Mouse (Mus musculus) left cerebral cortex, postnatal 14 days (tissue): ENCODE results near the gene Myo10. TPM values are rescaled to one million over a fixed set of nuclear protein-coding genes. Genes with fewer than 3 reads are reported as not detected.

Source experiments
- DNase-seq, 2 experiments: peaks; one replicate each; pipeline ENCODE4 v3.0.0; 2021 to 2022; ENCODE audit warnings: low spot score in 2 of 2, mixed read lengths in 1 of 2
- intact Hi-C: fragments of 180-260 bp; cut with DNase I; formaldehyde crosslinking; loops from one replicate; pipeline ENCODE4 v1.15.1; 2025
- total RNA-seq, 2 experiments: library from RNA; stranded (reverse); gene quantifications; 2 replicates each; pipeline ENCODE4 v1.2.3; 2021

Gene Myo10
- total RNA-seq, 2 experiments from 2014 or later, result 44.0 to 48.1 TPM

GRCm38 (mm10) chr15:25740271-25740670, 117.9 kb downstream of the Myo10 start:
- intact Hi-C loops, result no loop called here

DNA sequence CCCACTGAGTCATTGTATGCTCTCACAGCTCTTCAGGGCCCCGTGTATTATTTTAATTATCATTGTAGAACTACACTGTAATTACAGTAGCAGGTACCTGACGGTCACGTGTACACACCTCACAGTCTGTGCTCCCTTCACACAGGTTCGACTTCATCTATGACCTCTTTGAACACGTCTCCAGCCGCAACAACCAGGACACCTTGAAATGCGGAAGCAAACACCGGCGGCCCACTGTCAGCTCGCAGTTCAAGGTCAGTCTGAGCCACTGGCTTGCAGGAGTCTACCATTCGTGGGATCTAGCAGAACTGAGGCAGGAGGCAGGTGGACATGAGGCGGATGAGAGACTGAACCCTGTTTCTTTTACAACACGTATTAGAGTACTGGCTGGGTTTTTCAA, 119.9 kb downstream of the Myo10 start:
- intact Hi-C loops, result no loop called here
- DNase-seq, result no peak

More at GRCm38 (mm10) chr15:25740271-25740670, 117.9 kb downstream of the Myo10 start:
- no peak for DNase-seq

DNA sequence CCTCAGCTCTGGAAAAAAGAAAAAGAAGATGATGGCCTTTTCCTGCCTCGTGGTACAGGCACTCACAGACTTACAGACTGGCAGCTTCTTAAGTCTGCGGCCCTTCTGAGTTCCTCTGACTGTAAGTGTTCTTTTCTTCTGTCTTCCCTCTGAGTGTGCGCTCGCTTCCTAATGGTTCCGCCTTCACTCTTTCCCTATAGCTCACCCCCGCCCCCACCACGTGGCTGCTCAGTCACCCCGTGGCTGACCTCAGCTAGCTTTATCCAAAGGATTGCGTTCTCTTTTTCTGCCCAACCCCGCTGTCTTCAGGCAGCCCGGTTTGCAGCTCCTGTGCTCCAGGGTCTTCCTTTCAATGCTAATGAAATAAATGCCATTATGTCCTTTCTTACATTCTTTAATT, 129.2 kb downstream of the Myo10 start:
- intact Hi-C loops, result no loop called here
- no peak for DNase-seq

- no peak for DNase-seq
- intact Hi-C loops, result no loop called here
Observed at GRCm38 (mm10) chr15:25752597-25752996, 130.3 kb downstream of the Myo10 start.

- intact Hi-C loops, result no loop called here
- DNase-seq, result no peak
Observed at GRCm38 (mm10) chr15:25753003-25753402, 130.7 kb downstream of the Myo10 start.

DNA sequence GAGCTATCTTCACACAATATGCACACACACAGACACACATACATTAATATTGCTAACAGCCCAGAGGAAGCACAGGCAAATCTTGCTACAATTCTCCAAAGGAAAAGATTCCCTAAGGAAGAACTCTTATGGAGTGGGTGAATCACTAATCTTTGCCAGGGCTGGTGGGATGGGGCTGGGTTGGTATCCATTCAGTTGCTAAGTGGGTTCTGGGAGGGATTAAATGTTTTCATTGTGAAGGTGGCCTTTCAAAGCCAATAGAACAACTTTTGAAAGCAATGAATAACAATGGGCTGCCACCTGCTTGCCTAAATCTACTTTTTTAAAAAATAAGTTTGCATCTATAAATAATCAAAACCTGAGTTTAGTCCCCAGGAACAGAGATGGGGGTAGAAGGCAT, 131.6 kb downstream of the Myo10 start:
- intact Hi-C loops, result no loop called here

GRCm38 (mm10) chr15:25754342-25754951, 132.1 kb downstream of the Myo10 start:
- intact Hi-C loops, result no loop called here
- peak in 1 of 2 experiments; percentile 75 for DNase-seq

More for the DNA sequence above, 131.6 kb downstream of the Myo10 start:
- no peak for DNase-seq

DNA sequence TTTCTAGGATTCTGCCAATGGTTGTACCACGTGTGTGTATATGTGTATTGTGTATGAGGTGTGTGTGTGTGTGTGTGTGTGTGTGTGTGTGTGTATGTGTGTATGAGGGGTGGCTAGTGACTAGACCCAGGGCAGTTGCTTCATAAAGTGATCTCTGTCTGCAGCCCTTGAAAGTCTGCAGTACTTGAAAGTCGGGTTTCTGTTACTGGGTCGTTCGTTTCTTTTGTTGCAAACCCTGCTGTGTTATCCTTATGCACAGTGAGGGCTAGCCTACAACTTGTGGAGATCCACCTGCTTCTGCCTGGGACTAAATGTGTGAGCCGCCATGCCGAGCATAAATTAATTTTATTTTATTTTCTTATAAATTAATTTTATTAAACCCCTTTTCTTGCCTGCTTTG, 133.2 kb downstream of the Myo10 start:
- intact Hi-C loops, result no loop called here
- DNase-seq, result no peak

- intact Hi-C loops, result no loop called here
- DNase-seq, result no peak
Observed at GRCm38 (mm10) chr15:25756072-25756471, 133.7 kb downstream of the Myo10 start.

DNA sequence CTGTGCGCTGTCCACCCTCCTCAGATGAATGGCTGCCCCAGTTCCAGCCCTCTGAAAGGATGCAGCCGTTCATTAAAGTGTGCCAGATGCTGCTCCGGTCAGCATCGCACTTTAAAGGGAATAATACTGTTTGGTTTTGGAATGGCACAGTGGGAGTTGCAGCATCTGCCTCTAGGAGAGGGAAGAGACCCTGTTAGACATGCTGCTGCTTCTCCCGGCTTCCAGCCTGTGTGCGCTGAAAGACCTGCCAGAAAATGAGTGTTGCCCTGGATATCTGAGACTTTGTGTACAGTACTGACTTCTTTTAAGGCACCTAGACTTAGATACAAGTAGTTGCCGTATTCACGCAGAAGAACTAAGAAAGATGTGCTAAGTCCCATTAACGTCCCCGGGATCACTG, 135.7 kb downstream of the Myo10 start:
- no peak for DNase-seq
- intact Hi-C loops, result no loop called here

GRCm38 (mm10) chr15:25758500-25759086, 136.3 kb downstream of the Myo10 start:
- intact Hi-C loops, result no loop called here

GRCm38 (mm10) chr15:25760304-25760703, 138.0 kb downstream of the Myo10 start:
- peak in 1 of 2 experiments; percentile 83 for DNase-seq
- intact Hi-C loops, result no loop called here

More at GRCm38 (mm10) chr15:25758500-25759086, 136.3 kb downstream of the Myo10 start:
- no peak for DNase-seq

DNA sequence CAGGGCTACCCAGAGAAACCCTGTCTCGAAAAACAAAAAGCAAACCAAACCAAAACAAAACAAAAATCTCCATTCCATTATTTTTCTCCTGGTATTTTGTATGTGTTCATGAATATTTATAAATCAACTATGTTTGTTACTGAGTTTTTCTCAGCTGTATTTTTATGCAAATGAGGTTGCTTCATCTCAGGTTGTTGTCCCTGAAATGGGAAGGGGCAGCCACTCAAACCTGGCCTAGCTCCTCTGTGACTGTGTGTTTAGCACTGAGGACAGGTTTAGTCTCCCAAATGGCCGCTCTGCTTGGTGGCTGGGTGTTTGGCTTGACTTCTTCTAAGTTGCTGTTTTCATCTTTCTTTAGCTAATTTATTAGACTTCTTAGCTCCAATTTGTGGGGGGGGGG, 138.7 kb downstream of the Myo10 start:
- no peak for DNase-seq
- intact Hi-C loops, result no loop called here

- intact Hi-C loops, result no loop called here
- DNase-seq, result peak in 1 of 2 experiments; percentile 67
Observed at GRCm38 (mm10) chr15:25761800-25762211, 139.5 kb downstream of the Myo10 start.

DNA sequence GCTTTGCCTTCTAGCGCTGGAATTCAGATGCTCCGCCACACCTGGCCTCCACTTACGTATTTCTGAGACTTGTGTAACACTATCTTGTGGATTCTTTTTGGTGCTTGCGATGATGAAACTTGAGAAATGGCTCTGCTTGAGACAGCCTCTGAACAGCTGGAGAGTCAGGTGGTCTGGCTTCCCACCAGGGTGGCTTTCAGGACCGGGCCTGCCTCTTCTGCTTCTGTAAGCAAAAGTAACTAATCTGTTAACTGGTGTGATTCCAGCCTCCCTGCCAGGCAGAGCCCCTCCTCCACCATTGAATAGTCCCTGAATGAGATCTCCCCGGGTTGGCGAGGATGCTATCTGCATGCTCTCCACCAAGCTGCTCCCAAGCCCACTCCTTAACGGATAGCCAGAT, 140.0 kb downstream of the Myo10 start:
- intact Hi-C loops, result no loop called here
- peak in 1 of 2 experiments; percentile 58 for DNase-seq

DNA sequence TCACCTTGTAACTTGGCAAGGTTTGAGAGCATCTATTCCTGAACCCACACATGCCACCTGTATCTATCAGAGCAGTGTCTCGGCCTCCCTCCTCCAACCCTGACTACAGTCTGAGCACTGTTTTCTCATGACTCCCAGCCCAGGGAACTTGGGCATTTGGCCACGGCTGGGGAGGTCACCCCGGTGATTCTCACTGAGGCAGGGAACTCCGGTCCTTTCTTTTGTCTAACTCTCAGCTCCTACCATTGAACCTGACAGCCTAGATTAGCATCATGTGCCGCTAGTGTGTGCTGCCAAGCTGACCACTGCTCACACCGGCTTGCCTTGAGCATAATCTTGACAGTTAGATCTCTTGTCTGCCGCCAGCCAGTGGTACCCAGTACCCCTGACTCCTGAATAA, 140.8 kb downstream of the Myo10 start:
- DNase-seq, result peak in 1 of 2 experiments; percentile 31
- intact Hi-C loops, result no loop called here

DNA sequence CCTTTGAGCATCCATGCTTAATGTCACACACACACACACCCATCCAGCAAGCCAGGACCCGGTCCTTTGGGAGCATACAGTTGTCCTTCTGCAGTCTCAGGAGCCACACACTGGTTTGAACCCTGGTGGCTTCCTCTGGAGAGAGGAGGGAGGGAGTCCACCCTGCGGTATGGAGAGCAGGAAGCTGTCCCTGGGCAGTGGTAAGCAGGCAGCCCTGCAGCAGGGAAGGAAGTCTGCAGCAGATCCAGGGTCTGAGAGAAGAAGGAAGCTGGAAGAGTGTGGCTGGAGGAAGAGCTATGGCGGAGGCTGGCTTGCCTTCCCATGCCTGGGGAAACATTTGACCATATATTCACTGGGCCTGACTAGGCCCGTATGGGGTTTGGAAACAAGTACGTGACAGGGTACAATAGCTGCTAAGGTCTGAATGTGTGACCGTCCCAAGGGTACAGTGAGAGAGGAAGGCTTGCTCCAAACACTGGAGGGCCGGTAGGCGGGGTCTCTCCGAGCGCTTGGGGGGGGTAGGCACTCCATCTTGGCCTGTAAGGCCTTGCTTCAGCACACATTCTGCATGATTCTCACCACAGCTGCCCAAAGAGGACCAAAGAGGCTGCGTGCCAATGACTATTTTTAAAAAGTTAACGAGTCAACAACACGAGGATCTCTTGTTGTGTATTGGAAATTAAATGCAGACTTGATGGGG, 142.5 kb downstream of the Myo10 start:
- intact Hi-C loops, result no loop called here
- DNase-seq, result no peak

GRCm38 (mm10) chr15:25767777-25768176, 145.5 kb downstream of the Myo10 start:
- peak in 1 of 2 experiments; percentile 48 for DNase-seq

DNA sequence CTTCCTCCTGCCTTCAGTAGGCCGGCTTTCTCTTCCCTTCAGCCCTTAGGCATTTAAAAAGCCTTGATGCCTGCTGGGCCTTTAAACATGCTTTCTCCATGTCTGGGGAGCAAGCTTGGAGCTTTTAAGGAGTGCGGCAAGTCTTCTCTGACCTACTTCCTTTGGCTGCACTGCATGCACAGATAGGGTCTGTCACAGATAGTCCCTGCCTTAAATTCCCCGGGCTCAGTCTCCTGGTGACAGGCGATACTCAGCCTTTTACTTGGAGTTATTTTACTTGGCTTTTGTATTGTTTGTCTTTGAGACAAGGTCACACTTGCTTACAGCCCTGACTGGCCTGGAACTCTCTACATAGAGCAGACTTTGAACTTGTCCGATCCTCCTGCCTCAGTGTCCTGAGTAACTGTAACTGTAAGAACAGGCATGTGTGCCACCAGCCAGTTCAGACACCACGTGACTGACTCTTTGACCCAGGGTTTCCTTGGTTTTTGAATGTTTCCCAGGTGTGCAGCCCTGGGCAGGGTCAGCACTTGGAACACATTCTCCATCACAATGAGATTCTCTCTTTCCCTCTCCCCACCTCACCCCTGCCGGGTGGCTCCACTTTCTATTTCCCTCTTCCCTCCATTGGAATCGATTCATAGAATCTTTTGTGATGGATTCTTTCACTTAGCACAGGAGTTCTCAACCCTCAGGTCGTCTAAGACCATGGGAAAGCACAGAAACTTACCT, 147.4 kb downstream of the Myo10 start:
- intact Hi-C loops, result no loop called here
- no peak for DNase-seq

More at GRCm38 (mm10) chr15:25767777-25768176, 145.5 kb downstream of the Myo10 start:
- intact Hi-C loops, result no loop called here

DNA sequence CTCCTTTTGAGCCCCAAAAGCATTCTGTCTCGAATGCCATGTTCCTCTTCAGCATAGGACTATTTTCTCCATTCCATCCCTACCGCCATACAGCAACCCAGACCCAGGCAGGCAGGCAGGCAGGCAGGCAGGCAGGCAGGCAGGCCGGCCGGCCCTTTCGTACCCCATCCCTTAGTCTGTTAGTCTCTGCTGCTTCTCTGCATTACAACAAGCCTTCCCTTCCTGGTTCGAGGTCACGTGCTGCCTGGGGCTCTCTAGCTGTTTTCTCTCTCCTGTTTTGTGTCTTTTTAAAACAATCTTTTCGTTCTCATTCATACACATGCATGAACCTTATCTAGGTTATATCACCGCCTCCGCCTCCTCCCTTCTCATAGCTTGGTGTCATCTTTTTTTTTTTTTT, 149.5 kb downstream of the Myo10 start:
- intact Hi-C loops, result no loop called here
- no peak for DNase-seq
